Mouse (Mus musculus) fibroblast of lung, adult 2 months (primary cell): ENCODE results near the gene Cdk5r2.

Source experiments
- DNase-seq: peaks from one replicate; pipeline ENCODE4 v3.0.0-alpha.2; 2011; ENCODE audit warnings: low read depth

The Cdk5r2 gene

GRCm38 (mm10) chr1:74892351-74893133 is 37.8 kb downstream of the Cdk5r2 start:
- no peak for DNase-seq

- no peak for DNase-seq
Observed at GRCm38 (mm10) chr1:74893134-74893855, 38.6 kb downstream of the Cdk5r2 start, which contains the start of gene Cryba2. Gene Cryba2, minus strand, starts transcription at chr1:74893143.

- no peak for DNase-seq
Observed at GRCm38 (mm10) chr1:74894966-74895365, 40.2 kb downstream of the Cdk5r2 start.

- DNase-seq, result no peak
Observed at GRCm38 (mm10) chr1:74897976-74898375, 43.2 kb downstream of the Cdk5r2 start.

GRCm38 (mm10) chr1:74898656-74899431 is 44.1 kb downstream of the Cdk5r2 start:
- no peak for DNase-seq

DNA sequence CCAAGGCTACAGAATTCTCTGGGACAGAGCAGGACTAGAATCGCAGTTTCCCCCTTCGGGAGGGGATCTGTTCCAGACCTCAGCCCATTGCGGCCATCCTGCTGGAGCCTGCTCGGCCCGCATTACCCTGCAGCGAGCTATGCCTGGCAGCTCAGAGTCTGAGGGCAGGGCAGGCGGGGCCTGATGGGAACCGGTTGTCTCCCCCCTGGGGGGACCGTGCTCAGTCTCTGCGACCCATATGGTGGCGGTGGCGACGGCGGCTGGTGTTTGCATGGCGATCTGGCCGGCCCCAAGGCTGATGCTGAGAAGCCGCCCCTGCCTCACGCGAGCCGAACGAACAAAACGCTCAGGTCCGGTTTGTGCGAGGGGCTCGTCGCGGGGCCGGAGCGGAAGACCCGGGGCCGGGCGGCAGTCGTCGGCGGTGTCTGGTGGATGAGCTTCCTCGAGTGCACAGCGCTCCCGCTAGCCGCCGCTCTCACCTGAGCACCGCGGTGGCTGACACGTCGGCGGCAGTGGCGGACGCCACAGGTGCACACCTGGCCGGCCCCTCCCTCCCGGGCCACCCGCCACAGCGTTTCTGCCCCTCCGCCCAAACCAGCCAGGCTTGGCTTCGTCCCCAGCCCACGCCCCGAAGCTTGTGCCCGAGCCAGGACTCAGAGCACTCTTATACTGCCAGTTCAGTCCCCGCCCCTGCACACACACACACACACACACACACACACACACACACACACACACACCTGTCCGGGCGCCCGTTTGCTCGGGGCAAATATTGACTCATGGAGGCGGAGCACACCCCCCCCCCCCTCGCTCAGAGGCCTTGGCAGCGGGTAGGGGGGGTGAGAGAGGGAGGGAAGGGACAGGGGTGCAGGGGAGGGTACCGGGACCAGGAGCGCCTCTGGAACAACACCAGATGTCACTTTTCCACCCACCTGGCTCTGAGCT is 45.9 kb downstream of the Cdk5r2 start:
- DNase-seq, result no peak

GRCm38 (mm10) chr1:74901686-74902085 is 47.0 kb downstream of the Cdk5r2 start:
- DNase-seq, result no peak

DNA sequence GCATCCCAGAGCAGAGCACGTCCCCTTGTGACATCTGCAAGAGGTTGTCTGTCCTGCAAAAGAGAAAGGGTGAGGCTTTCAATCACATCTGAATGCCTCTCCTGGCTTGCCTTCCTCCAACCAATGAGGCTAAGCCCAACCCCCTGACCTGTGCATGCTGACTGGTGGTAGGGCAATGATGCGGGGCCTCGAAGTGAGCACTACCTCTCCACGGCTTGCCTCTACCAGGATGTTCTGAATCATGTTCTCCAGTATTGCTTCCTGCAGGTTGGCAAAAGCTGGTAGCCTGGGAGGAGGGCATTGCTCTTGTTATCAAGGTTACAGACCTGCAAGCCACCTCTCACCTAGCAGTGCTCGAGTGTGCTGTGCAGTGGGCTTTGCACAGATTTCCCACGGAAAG is 47.5 kb downstream of the Cdk5r2 start:
- DNase-seq, result no peak
